Mouse (Mus musculus) frontal cortex, adult 2 months (tissue): ENCODE results near the gene Ctxn1. TPM values are rescaled to one million over a fixed set of nuclear protein-coding genes. Genes with fewer than 3 reads are reported as not detected.
A peak's percentile ranks its signal among the peaks of the same experiment; 100 is the strongest.

ENCODE experiments used
- DNase-seq, 2 experiments: peaks; one replicate each; pipeline ENCODE4 v3.0.0; 2022; ENCODE audit warnings: low spot score in 1 of 2; ENCODE audit errors: extremely low spot score in 1 of 2
- polyA plus RNA-seq: library from polyadenylated mRNA; depleted of rRNA; stranded (reverse); fragments of >200 nt; gene quantifications from 2 replicates; pipeline ENCODE4 v1.2.3, GENCODE M21; 2012

Gene Ctxn1
- polyA plus RNA-seq, 1 experiment = 883 TPM

- no peak for DNase-seq
Measured at GRCm38 (mm10) chr8:4252116-4252760, 6.8 kb downstream of the Ctxn1 start.

- peak in 1 of 2 experiments; percentile 92 for DNase-seq
Measured at GRCm38 (mm10) chr8:4250306-4250970, 8.6 kb downstream of the Ctxn1 start.

- no peak for DNase-seq
Measured at GRCm38 (mm10) chr8:4249213-4249612, 9.9 kb downstream of the Ctxn1 start.

- no peak for DNase-seq
Measured at GRCm38 (mm10) chr8:4247951-4248540, 11.0 kb downstream of the Ctxn1 start, which contains the start of gene Tgfbr3l. TSS of gene Tgfbr3l (plus strand) at chr8:4248214.

GRCm38 (mm10) chr8:4247241-4247640 is 11.8 kb downstream of the Ctxn1 start:
- no peak for DNase-seq

- DNase-seq = no peak
Measured at GRCm38 (mm10) chr8:4245737-4246136, 13.3 kb downstream of the Ctxn1 start.

GRCm38 (mm10) chr8:4245061-4245460 is 14.0 kb downstream of the Ctxn1 start:
- no peak for DNase-seq

GRCm38 (mm10) chr8:4239193-4239890 is 19.7 kb downstream of the Ctxn1 start:
- no peak for DNase-seq

GRCm38 (mm10) chr8:4238434-4239192 is 20.5 kb downstream of the Ctxn1 start, which contains the start of the genes Map2k7 and Gm49320:
TSS of gene Map2k7 (plus strand) at chr8:4238740.
TSS of gene Gm49320 (plus strand) at chr8:4238865.
- DNase-seq = peak; percentile 99 to 100

- DNase-seq = no peak
Measured at GRCm38 (mm10) chr8:4237814-4238433, 21.1 kb downstream of the Ctxn1 start.

GRCm38 (mm10) chr8:4230612-4231351 is 28.3 kb downstream of the Ctxn1 start:
- DNase-seq = no peak

- no peak for DNase-seq
Measured at GRCm38 (mm10) chr8:4229784-4230183, 29.3 kb downstream of the Ctxn1 start.

- no peak for DNase-seq
Measured at GRCm38 (mm10) chr8:4227919-4228318, 31.2 kb downstream of the Ctxn1 start.

GRCm38 (mm10) chr8:4226739-4227347 is 32.2 kb downstream of the Ctxn1 start, which contains the start of gene Lrrc8e:
TSS of gene Lrrc8e (plus strand) at chr8:4226827.
- no peak for DNase-seq

GRCm38 (mm10) chr8:4226323-4226722 is 32.8 kb downstream of the Ctxn1 start:
- DNase-seq = no peak

GRCm38 (mm10) chr8:4222059-4222458 is 37.0 kb downstream of the Ctxn1 start:
- DNase-seq = no peak

GRCm38 (mm10) chr8:4219617-4220016 is 39.5 kb downstream of the Ctxn1 start:
- DNase-seq = peak in 1 of 2 experiments; percentile 54

GRCm38 (mm10) chr8:4216791-4217621 is 42.1 kb downstream of the Ctxn1 start, which contains the start of gene Prr36:
TSS of gene Prr36 (minus strand) at chr8:4217459.
- no peak for DNase-seq
